Mouse (Mus musculus) ES-Bruce4 (cell line): Measurements from ENCODE around the gene Gng4.

ENCODE experiments used
- CTCF ChIP-seq: IDR thresholded peaks from one replicate; pipeline ENCODE4 v1.8.1; 2011; ENCODE audit warnings: low read depth, low read length
- EP300 ChIP-seq: IDR thresholded peaks from 2 replicates; pipeline ENCODE4 v1.6.1; 2011; ENCODE audit warnings: low read depth, low read length; ENCODE audit not compliant: insufficient read depth
- POLR2A ChIP-seq: IDR thresholded peaks from one replicate; pipeline ENCODE4 v1.8.1; 2011; ENCODE audit warnings: low read length; ENCODE audit not compliant: insufficient read depth

DNA sequence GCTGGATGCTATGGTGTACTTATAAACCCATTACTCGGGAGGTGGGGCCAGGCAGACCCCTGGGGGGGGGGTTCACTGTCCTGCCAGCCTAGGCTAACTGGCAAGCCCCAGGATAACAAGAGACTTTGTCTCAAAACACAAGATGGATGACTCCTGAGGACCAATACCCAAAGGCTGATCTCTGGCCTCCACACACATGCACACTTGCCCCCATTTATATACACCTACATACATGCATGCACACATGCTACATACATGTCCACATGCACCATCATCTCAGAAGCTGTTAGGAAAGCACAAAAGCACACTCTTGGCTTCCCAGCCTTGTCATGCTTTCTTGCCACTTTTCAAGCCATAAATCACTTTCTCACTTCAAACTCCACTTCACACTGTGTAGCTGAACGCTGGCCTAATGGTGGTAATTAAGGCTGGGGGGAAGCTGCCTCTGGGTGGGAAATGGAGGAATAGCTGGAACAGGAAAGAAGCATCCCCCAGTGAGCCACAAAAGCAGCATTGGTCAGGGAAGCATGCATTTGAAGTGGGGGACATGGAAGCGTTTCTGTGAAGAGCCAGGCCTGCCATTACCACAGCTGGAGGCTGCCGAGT, 46.7 kb downstream of the Gng4 start:
- no peak for TF ChIP-seq CTCF
- TF ChIP-seq POLR2A: no peak
- TF ChIP-seq EP300: no peak
